Mouse (Mus musculus) liver, postnatal 0 days (tissue): ENCODE results near the gene Birc5. TPM values are rescaled to one million over a fixed set of nuclear protein-coding genes. Genes with fewer than 3 reads are reported as not detected.

Experiments
- ATAC-seq: fragments of 200-750 bp; cut with Nextera tagmentation; 2 replicates; pipeline ENCODE4 v1.8.0; 2017; ENCODE audit warnings: mild to moderate bottlenecking, moderate library complexity
- DNase-seq: peaks from one replicate; pipeline ENCODE4 v3.0.0-alpha.2; 2016
- H3K27ac ChIP-seq: fragments of 300-500 bp; sonication (generic); 2 replicates; pipeline ENCODE4 v1.5.1; 2014; ENCODE audit warnings: antibody characterized with exemption, moderate library complexity, mild to moderate bottlenecking, low read depth
- H3K27me3 ChIP-seq: fragments of 300-500 bp; sonication (generic); 2 replicates; pipeline ENCODE4 v1.6.1; 2014; ENCODE audit warnings: low read length, control low read depth, mixed read lengths; ENCODE audit not compliant: insufficient read depth
- H3K36me3 ChIP-seq: fragments of 300-500 bp; sonication (generic); replicated peaks from 2 replicates; pipeline ENCODE4 v1.6.1; 2014; ENCODE audit warnings: mild to moderate bottlenecking, control low read depth, low read length, moderate library complexity, mixed read lengths; ENCODE audit not compliant: insufficient read depth
- H3K4me1 ChIP-seq: fragments of 300-500 bp; sonication (generic); 2 replicates; pipeline ENCODE4 v1.6.1; 2014; ENCODE audit warnings: antibody characterized with exemption, mild to moderate bottlenecking, control low read depth; ENCODE audit not compliant: insufficient read depth
- H3K4me2 ChIP-seq: fragments of 300-500 bp; sonication (generic); 2 replicates; pipeline ENCODE4 v1.6.1; 2014; ENCODE audit warnings: low read depth, mild to moderate bottlenecking, low read length, moderate library complexity, mixed read lengths
- H3K4me3 ChIP-seq: fragments of 300-500 bp; sonication (generic); 2 replicates; pipeline ENCODE4 v1.5.1; 2014; ENCODE audit warnings: low read depth, low read length
- H3K9ac ChIP-seq: fragments of 300-500 bp; sonication (generic); replicated peaks from 2 replicates; pipeline ENCODE4 v1.6.1; 2014; ENCODE audit warnings: mild to moderate bottlenecking, moderate library complexity
- H3K9me3 ChIP-seq: fragments of 300-500 bp; sonication (generic); 2 replicates; pipeline ENCODE4 v1.6.1; 2016; ENCODE audit warnings: mild to moderate bottlenecking, control low read depth, low read length, mixed read lengths
- CTCF ChIP-seq: sonication (generic); IDR thresholded peaks from 2 replicates; pipeline ENCODE4 v1.5.1; 2016; ENCODE audit warnings: antibody characterized with exemption, low read depth
- EP300 ChIP-seq: IDR thresholded peaks from 2 replicates; pipeline ENCODE4 v1.6.1; 2016; ENCODE audit warnings: antibody characterized with exemption, low read depth, mild to moderate bottlenecking
- WGBS: fragments of 180-500 bp; shearing (Covaris S2); extraction: QIAGEN DNeasy Blood & Tissue Kit; methylation state at CpG from one replicate; pipeline ENCODE4 v1.1.7; 2014; ENCODE audit not compliant: insufficient replicate concordance; 5-methylcytosine and 5-hydroxymethylcytosine counted together
- polyA plus RNA-seq: library from polyadenylated mRNA; unstranded; fragments of >200 nt; fragmentation: Nextera tagmentation; extraction: Ambion mirVana; gene quantifications from 2 replicates; pipeline ENCODE4 v1.2.1, GENCODE M21; 2015

Gene Birc5
- polyA plus RNA-seq, 1 experiment from 2014 or later = 197 TPM

GRCm38 (mm10) chr11:117880977-117881358 lies 31.9 kb downstream of the Birc5 start:
- H3K9me3 ChIP-seq = no peaks in the 10 kb centered on the region
- WGBS = 65% methylated on average over 6 of the region's 6 CpGs
- H3K4me1 ChIP-seq = peaks cover 43% of the 10 kb centered on the region
- TF ChIP-seq EP300 (no peak), CTCF (no peak)
- H3K27ac ChIP-seq = peak overlapping the region; percentile 77
- no peak overlapping the region for H3K4me3 ChIP-seq
- no peaks in the 10 kb centered on the region for H3K27me3 ChIP-seq
- H3K36me3 ChIP-seq = no peaks in the 10 kb centered on the region
- H3K4me2 ChIP-seq = no peak overlapping the region
- DNase-seq (no peak), ATAC-seq (no peak)
- H3K9ac ChIP-seq = no peak overlapping the region

- Histone ChIP-seq H3K4me2 (no peak overlapping the region), H3K4me3 (no peak overlapping the region), H3K27me3 (no peaks in the 10 kb centered on the region), H3K9me3 (no peaks in the 10 kb centered on the region), H3K4me1 (peaks cover 49% of the 10 kb centered on the region), H3K27ac (peak overlapping the region; percentile 77), H3K9ac (no peak overlapping the region), H3K36me3 (no peaks in the 10 kb centered on the region)
- DNase-seq (peak; percentile 50), ATAC-seq (no peak)
- WGBS = 15% methylated on average over 7 of the region's 8 CpGs
- TF ChIP-seq EP300 = peak; percentile 71
- TF ChIP-seq CTCF = no peak
These were observed 32.7 kb downstream of the Birc5 start for GRCm38 (mm10) chr11:117881787-117882186.

DNA sequence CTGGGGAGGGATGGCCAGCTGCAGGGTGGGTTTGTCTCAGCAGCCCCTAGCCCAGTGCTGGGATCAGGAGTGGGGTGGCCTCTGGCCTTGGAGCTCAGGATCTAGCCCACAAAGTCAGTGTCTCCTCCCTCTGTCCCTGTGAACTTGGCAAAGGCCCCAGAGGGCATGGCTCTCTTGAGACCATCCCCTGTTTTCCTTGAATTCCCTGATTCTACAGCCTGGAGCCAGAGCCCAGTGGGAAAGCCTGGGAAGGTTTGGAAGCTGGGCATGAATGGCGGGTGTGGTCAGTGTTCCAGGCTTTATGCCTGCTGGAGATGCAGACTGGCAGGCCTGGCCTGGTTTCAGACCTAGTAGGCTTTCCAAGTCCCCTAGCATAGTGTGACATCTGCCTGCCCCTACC lies 33.2 kb downstream of the Birc5 start:
- DNase-seq (no peak), ATAC-seq (no peak)
- Histone ChIP-seq H3K4me3 (no peak overlapping the region), H3K36me3 (no peaks in the 10 kb centered on the region), H3K4me1 (peaks cover 48% of the 10 kb centered on the region), H3K9me3 (no peaks in the 10 kb centered on the region), H3K27me3 (no peaks in the 10 kb centered on the region), H3K4me2 (no peak overlapping the region), H3K27ac (peak overlapping the region; percentile 44), H3K9ac (no peak overlapping the region)
- 54% methylated on average over 1 of the region's 1 CpGs for WGBS
- TF ChIP-seq CTCF (no peak), EP300 (no peak)

DNA sequence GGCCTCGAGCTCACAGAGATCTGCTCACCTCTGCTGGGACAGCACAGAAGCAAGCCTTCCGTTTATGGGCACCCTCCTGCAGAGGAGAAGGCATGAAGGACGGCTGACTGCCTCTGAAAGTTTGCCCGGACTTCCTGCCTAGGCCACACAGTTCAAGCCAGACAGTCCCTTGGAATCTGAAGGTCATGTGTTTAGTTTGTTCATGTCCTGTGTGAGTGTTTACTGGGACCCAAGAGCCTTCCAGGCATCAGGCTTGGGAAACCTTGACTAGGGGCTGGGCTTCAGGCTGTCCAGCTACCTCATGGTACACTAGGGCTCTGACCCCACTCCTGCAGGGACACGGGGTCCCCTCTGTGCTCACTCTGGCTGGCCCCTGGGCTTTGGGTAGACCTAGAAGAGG lies 36.9 kb downstream of the Birc5 start:
- no peaks in the 10 kb centered on the region for H3K36me3 ChIP-seq
- ATAC-seq (peak; percentile 40), DNase-seq (no peak)
- H3K27ac ChIP-seq = peak overlapping the region; percentile 44; the same call in 1 of the 2 replicates
- TF ChIP-seq EP300 (no peak), CTCF (no peak)
- no peaks in the 10 kb centered on the region for H3K9me3 ChIP-seq
- H3K4me2 ChIP-seq = no peak overlapping the region
- no peaks in the 10 kb centered on the region for H3K27me3 ChIP-seq
- WGBS = 20% methylated on average over 5 of the region's 5 CpGs
- H3K9ac ChIP-seq = no peak overlapping the region
- peaks cover 48% of the 10 kb centered on the region for H3K4me1 ChIP-seq
- no peak overlapping the region for H3K4me3 ChIP-seq

DNA sequence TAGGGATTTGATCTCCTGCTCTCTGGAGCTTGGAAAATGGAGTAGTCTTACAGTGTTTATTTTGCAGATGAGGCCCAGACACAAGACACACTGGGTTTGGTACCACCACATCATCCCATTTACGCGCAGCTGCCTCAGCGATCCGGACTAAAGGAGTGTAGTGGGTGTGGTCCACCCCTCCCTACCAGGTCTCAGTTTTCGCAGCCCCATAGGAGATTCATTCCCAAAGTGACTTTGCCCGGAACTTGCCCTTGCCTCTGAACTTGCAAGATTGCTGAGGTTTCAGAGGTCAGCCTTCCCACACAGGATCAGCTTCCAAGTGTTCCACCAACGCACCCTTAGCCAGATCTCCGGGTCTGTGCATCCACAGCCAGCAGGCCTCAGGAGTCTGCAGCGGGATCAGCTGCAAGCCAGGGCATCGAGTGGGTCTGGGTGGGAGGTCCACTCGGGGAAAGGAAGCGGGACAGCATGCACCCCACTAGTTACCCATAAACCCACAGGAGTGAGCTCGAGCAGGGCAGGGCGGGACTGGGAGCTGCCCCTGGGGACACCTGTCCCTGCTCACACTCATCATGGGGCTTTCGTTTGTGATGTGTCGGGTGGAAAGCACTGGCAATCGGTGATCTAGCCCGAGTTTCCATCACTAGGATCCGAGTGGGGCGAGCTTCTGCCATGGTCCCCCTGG lies 39.3 kb downstream of the Birc5 start:
- DNase-seq = no peak
- 0 out of 2 replicates have a peak overlapping the region, but pooled peaks have one; percentile 39 for H3K27ac ChIP-seq
- ATAC-seq = no peak
- no peaks in the 10 kb centered on the region for H3K27me3 ChIP-seq
- H3K4me3 ChIP-seq = no peak overlapping the region
- no peak for TF ChIP-seq CTCF
- no peak for TF ChIP-seq EP300
- no peak overlapping the region for H3K4me2 ChIP-seq
- H3K4me1 ChIP-seq = peaks cover 47% of the 10 kb centered on the region
- no peaks in the 10 kb centered on the region for H3K9me3 ChIP-seq
- 53% methylated on average over 20 of the region's 20 CpGs for WGBS
- H3K36me3 ChIP-seq = no peaks in the 10 kb centered on the region
- no peak overlapping the region for H3K9ac ChIP-seq

GRCm38 (mm10) chr11:117888853-117889822 lies 40.1 kb downstream of the Birc5 start:
- Histone ChIP-seq H3K4me1 (peaks cover 47% of the 10 kb centered on the region), H3K27ac (peak overlapping the region; percentile 69), H3K4me3 (no peak overlapping the region), H3K9ac (0 out of 2 replicates have a peak overlapping the region, but pooled peaks have one; percentile 2), H3K9me3 (no peaks in the 10 kb centered on the region), H3K4me2 (peak overlapping the region; percentile 26; the same call in 1 of the 2 replicates), H3K36me3 (no peaks in the 10 kb centered on the region), H3K27me3 (no peaks in the 10 kb centered on the region)
- TF ChIP-seq EP300 (no peak), CTCF (0 out of 2 replicates have a peak, but pooled peaks have one; percentile 2)
- DNase-seq (peak; percentile 63), ATAC-seq (peak; percentile 24; the same call in 1 of the 2 replicates)
- 40% methylated on average over 31 of the region's 33 CpGs for WGBS
